Mouse (Mus musculus): ENCODE results near the gene Chd6.

Chd6 gene

DNA sequence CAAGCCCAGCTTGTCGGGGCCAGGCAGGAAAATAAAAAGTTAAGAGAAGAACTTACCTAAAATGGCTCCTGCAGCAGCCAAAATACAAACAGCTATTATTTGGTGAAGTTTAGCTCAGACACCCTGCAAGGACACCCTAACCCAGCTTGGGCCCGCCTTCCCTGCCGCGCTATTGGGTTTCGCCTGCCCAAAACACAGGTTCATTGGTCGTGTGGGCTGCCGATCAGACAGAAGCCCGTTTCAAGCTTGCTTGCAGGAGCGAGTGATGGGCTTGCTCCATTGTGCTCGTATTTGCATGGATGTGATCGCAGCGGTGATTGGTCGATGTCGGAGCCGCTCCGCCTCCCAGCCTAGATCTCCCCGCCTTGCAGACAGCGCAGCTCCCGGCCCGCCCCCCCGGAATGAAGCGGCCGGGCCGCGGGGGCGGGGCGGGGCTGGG lies at the start of gene Chd6:
TSS of gene Chd6 (minus strand) at position 143 of the 439 bp plus-strand sequence.
- DNase-seq = peak; percentile 99

DNA sequence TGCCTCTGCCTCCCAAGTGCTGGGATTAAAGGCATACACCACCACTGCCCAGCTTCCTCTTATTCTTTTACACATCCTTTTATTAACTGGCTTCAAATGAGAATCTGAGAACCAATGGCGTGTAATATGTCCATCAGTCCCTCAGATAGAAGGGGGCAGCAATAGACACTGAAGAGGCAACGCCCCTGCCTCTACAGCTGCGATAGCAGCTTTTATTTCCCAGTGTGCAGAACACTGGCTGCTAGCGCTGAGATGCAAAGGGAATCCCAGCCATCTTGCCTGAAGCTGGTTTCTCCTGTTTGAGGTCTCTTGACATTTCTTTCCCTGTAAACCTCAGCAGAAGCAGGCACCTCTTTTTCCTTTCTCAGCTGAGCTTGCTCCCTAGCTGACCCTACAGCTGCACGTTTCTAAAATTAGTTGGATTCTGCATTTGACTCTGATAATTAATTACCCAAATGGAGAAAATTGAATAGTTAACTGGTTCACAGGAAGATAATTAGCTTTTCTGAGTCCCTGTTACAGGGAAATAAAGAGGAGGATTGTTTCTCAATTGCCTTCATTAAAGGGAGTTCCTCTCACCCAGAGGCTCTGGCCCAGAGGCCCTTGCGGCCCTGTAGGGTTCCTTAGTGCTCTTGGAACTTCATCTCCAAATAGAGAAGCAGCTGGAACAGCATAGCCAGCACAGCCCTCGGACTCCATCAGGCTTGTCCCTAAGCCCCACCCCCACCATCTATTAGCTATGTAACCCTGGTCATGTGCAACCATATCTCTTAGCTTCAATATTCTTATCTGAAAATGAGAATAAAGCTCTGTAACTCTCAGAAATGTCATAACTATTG lies 41.3 kb upstream of the Chd6 start:
- no peak for DNase-seq

DNA sequence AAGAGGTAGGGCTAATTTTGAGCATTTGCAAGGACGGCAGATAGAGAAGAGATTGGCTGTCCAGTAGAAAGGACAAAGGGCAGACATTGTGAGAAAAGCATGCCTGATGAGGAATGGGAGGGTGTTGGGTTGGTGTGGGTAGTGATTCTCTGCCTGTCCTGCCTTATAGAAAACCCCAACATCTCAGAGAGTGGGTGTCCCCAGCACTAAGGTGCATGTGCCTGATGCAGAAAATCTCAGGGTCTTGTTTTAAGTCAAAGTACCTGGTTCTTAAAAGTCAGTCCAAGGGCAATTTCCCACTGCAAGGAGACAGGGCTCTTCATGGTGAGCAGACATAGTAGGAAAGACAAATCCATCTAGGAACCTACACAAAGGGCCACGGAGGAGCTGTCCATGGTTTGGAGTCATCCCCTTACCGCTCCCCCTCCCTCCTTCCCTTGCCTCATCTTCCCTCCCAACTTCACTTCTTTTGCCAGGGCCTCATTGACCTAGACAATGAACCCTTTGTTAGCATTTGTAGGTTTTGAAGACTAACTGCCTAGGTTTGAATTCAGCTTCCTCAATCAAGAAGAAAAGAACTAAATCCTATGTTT lies 39.6 kb upstream of the Chd6 start:
- DNase-seq = no peak

DNA sequence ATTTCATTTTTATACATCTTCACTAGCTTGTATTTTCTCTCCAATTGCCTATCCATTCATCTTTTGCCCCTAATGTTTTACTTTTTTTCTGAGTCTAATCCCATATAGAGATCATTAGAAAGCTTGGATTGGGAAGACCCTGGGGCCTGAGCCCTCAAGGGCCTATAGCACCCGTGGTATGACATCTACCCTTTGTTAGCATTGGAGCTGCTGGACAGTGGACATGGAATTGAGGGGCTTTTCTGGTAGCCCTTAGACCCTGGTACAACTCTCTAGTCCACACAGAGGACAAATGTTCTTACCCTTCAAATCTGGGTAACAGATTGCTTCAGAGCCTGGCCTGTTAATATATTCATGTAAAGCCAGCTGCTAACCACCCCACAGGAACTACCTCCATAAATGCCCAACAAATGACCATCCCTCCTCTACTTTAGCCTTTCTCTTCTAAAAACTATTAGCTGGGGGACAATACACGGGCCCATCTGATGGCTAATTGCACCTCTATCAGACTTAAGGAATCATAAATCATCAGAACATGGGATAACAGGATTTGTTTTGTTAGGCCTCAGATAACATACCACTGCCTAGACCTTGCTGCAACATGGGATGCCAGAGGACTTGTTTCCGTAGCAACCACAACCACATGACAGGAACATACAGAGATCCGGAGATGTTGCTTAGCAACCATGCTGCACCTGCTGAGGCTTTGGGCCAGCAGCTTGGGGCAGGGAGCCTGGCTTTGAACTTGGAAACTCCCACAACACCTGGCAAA lies 39.0 kb upstream of the Chd6 start:
- no peak for DNase-seq

DNA sequence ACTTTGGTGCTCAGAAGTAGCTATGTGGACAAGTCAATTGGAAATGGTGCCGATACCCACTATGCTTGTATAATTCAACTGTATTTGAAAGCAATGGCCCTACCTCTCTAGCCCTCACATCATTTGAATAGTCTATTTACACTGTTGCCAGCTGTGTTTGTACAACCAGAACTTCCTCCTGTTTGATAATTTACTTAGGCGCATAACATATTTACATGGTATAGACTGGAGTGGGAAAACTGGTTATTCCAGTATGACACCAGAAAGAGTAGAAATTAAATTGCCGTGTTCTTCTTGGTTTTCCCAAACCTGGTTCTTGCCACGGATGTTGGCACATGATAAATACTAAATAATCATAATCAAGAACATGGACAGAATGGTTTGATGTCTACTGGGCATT lies 35.9 kb upstream of the Chd6 start:
- peak in 1 of 2 experiments; percentile 21 for DNase-seq

DNA sequence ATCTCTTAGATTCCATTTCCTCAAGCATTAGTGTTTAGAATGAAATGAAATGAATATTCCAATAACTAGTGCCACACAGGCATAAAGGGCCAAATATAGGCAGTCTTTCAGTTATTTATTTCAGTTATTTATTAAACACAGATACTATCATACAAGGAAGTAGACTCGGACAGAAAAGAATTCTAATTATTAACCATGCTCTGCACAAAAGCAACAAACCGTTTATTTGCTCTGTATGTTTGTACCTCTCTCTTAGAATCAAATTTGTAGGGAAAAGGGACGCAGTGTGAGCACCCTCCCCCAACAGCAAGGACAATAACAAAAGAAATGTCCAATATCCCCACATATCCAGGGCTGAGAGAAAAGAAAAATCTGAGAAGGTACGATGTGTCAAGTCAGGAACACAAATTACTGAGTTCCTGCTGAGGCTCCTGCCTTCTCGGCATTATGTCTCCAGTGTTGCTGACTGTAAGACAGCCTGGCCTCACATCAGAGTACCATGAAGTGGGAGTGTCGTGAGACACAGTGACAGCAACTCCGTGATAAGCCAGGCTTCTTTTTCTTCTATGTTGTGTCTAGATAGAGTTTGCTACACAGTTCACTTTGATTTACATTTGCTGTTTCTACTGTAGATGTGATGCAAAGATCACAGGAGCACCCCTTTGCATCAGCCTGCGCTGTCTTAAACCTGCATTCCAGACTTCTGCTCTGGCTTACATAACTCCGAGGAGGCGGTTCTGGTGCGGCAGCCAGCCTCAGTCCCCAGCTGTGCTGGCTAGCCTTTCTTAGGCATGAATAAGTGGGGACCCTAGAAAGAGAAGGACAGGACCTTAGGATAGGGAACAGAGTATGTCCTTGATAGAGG lies 30.0 kb upstream of the Chd6 start:
- no peak for DNase-seq

DNA sequence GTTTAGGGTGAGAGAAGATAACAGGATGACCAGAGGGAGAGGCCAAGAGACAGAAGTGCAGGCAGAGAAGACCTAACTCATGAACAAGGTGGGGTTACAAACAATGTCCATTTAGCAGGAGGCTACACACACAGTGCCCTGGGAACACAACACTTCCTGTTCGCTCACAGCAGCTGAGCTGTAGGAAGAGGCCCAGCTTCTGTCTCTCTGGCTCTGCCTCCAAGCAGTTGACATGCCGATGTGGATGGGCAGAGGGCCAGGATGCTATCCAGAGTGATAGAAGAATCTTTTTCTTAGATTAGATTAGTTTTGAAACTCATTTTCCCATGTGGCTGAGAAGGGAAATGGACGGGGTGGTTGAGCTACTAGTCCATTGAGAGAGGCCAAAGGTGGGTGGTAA lies 28.1 kb upstream of the Chd6 start:
- no peak for DNase-seq

DNA sequence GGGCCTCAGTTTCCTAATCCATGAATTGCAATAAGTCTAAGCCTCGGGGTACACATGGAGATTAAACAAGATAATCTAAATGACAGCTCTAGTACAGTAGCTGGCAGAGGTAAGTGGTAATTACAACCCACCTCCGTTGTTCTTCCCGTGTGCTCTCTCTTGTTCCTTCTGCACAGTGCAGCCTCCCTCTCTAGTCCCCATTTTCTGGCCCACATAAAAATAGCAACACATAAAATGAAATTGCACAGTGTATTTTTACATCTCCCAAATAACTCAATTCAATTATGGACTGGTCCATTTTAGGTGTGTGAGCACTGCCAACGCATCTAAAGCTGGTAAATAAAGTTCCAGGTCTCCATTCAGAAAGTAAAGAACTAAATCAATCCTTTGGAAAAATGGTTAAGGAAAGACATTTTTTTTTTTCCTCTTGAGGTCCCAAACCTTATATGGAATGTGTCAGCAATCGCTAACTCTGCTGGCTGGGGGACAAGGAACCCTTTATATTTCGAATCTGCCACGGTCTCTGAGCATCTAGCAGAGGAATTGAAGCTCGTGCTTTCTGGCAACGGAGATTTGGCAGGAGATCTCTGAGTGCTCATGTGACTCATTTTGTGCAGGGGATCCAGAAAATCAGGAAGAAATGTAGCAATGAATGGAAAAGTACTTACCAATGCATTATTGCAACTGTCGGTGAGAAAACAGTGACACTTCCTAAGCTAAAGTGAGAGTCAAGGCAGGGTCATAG lies 19.7 kb upstream of the Chd6 start:
- no peak for DNase-seq

DNA sequence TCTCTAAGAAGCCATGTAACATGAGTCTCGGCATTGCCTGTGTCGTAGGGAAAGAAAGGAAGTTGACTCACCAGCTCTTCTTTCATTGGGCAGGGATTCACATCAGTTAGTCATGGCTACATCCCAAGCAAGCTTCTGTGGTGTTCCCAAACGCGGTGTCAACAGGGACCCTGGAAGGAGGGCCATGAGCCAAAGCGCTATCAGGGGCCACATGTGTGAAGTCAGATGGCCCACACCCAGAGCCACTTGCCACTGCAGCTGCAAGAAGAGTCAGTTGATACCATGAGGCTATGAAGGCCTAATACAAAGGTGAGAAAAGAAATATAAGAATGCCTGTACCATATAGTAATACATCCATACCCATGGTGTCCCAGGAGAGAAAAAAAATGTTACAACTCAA lies 3.1 kb upstream of the Chd6 start:
- no peak for DNase-seq

DNA sequence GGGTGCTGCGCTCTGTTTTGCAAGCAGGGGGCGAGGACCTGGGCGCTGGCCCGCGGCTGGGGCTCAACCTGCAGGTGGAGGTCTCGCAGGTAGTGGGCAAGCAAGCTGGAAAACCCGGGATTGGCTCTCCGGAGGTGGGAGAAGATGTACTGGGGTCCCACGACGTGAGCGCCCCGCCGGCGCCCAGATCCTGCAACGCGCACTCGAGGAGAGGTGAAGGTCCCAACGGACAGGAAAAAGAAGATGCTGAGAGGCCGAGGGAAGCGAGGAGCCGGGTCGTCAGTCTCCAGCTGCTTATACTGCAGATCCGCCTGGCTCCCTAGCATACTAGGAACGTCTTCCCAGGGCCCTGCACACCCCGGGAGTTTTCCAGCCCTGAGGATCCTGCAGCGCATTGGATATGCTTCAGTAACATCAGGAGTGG lies 535 bp upstream of the Chd6 start:
- DNase-seq = no peak

DNA sequence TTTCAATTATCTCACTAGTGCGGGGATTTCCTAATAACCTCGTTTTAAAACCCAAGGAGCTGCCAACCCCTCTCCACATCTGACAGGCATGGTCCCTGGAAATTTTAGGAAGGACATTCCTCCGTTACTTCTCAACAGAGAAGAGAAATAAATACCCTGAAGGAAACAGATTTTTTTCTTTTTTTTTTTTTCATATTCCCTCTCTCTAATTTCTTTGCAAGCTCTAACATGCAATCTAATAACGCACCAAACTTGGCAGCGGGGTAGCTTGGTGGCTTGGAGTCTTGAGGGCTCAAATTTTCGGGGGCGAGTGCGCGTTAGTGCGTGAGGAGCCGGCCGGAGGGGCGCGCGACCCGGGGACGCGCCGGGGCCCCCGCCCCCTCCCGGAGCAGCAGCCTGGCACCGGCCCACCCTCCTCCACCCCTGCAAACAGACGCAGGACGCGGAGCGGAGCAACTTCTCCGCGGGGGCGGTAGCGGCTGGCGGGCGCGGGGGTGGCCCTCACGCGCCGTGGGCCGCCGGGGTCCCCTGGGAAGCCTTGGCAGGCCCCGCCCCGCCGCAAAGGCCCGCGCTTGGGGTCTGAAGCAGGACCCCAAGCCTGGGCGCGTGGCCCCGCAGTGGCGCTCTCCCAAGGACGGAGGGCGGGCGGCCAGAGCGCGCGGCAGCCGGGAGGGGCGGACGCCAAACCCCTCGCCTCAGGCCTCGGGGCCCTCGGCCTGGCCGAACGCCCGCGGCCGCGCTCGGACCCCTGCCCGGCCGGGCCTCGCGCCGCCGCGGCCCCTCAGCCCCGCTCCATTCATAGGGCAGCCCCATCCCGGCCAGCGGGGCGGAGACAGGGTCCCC lies 569 bp downstream of the Chd6 start:
- DNase-seq = peak; percentile 38 to 49

DNA sequence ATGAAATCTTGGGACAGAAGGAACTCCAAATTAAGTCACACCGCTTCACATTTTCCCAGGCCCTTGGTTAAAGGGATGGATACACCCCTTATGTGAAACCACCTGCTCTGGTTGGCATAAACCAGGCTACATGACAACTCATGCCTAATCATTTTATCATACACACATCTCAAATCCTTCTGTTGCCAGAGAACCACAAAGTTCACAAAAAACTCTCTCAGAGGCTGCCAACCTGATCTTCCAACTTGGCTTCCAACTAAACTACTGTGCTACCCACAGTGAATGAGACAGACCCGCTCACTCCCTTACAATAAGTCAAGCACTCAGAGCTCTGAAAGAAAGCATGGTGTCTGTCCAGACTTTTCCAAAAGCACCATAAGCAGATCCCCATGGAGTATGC lies 1.6 kb downstream of the Chd6 start:
- no peak for DNase-seq

DNA sequence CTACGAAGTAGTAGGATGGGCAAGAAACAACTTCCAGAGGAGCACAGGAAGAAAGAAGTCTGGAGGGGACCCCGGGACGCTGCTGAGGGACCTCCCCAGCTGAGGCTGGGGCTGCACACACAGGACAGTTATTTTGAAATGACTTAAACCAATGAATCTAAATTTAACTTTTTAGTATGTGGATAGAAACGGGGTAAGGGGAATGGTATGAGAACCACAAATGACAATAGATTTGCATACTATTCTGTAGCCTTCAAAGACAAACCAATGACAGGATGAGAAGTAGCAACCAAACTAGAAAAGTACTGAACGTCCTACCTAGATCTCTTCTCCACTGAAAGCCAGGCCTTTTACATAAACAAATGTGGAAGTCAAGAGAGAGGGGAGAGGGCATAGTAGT lies 5.1 kb downstream of the Chd6 start:
- no peak for DNase-seq

DNA sequence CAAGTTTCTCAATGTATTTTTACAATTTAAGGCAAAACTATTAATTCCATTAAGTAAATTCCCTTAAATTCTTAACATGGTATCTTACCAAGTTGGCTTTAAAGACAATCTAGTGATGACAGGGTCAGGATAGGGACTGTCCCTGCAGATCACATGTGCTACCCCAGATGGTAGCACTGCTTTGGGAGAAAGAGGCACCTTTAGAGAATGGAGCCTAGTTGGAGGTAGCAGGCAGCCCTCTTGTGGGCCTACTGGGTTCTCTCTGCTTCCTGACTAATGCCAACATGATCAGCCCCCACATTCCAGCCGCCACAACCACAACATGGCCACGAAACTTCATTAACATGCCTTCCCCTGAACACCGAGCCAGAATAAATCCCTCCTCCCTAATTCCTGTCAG lies 6.8 kb downstream of the Chd6 start:
- no peak for DNase-seq

DNA sequence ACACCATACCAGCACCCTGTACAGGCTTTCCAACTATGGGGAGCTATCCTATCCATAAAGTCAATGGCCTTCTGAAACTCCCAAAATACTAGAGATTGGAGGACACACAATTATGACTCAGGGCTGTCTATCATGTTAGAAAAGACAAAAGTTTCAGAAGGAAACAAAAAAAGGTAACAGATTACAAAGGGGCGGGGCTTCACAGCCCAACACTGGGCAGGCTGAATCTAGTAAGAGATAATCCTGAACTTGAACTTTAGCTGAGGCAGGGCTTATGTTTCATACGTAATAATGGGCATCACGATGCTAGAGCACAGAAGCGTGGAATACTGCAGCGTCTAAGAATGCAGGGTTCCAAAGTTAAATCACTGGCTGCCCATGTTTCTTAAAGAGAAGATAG lies 11.1 kb downstream of the Chd6 start:
- DNase-seq = no peak

DNA sequence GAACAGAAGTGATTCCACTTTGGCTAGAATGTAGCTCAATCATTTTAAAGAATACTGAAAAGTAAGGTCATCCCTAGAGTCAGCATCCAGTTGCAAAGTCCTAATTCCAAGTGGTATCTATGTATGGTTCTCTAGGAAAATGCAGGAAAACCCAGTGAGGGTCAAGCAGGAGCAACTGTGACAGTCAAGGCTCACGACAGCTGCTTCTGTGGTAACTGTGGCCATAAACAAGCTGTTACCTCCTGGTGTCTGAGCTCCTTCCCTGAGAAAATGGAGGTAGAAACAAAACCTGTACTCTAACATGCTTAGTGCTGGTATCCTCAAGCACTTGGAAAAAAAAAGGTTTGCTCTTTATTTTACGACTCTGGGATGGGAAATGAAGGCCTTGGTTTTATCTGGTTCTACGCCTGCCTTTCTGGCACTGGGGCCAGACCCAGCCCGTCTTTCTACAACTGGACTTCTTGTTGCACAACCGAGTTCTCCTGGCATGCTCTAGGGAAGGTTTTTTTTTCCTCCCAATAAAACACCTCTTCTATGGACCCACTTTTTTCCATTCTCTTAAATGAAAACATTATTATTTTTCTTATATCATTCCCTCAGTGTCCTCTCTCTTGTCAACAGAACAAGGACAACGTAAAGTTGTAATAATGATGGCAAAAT lies 18.0 kb downstream of the Chd6 start:
- peak; percentile 15 to 33 for DNase-seq

DNA sequence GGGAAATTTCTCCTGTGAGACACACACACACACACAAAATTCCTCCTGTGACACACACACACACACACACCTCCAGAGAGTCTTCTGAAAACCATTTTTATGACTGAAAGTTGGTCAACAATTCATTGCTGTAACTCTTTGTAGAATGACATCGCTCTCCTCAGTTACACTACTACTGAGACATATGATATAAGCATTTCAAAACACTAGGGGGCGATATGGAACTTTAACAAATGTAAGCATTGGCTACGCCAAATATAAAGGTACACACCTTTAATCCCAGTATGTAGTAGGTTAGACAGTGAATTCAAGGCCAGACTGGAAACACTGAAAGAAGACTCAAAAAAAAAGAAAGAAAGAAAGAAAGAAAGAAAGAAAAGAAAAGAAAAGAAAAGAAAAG lies 18.7 kb downstream of the Chd6 start:
- no peak for DNase-seq

DNA sequence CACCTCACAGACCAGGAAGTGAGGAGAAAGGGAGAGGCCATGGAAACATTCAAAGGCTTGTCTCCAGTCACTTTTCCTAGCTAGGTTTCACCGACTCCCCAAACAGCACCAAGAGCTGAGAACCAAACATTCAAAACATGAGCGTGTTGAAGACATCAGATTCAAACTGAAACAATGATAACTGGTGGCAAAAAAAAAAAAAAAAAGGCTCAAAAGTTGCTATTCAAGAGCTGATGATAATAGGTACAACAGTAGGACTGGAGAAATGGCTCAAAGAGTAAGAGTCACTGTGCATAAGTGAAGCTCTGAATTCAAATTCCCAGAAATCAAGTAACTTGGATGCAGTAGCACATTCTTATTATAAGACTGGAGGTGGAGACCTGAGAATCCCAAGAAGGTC lies 30.3 kb downstream of the Chd6 start:
- DNase-seq = no peak

DNA sequence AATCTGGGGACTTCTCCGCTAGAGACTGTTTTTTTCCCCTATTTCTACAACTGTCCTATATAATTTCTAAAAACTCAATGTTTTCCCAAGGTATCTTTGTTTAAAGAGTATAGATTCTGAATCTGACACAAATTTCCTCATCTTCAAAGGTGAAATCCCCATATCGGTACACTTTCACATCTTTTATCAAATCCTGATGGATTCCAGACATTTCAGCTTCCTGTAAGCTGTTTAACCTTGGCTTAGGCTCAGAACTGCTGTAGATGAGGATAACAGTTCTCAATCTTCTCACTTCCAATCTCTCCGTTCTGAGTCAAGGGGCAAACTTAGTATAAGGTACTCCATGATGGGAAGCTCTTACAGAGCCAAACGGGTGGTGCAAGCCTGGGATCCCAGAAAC lies 32.6 kb downstream of the Chd6 start:
- no peak for DNase-seq

DNA sequence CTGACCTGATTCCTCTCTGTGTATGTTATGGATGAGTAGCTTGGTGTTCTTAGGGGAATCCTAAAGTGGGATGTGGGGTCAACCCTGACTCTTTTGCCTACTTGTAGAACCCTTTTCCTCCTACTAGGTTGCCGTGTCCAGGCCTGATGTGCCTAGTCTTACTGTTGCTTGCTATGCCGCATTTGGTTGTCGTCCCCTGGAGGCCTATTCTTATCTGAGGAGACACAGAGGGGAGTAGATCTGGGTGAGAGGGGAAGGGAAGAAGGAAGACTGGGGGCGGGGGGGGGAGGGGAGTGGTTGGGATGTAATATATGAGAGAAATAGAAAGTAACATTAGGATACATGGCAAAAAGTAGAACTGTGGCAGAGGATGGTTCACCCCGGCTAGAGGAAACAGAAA lies 33.3 kb downstream of the Chd6 start:
- no peak for DNase-seq
